Mouse (Mus musculus): ENCODE data around the gene Smad3. TPM values are rescaled to one million over a fixed set of nuclear protein-coding genes. Genes with fewer than 3 reads are reported as not detected.

Smad3 gene
- polyA plus RNA-seq, 1 experiment: 21.6 TPM

GRCm38 (mm10) chr9:63785492-63785891, 27.7 kb upstream of the Smad3 start:
- WGBS: 21% methylated on average over 5 of the region's 5 CpGs
- H3K36me3 ChIP-seq (ENCODE audit: control insufficient read depth, insufficient read depth, low read length): no peaks in the 10 kb centered on the region
- no peak overlapping the region for H3K4me3 ChIP-seq (ENCODE audit: low read depth, low read length)
- no peak overlapping the region for H3K27ac ChIP-seq (ENCODE audit: insufficient read depth, low read depth, low read length)
- no peak for TF ChIP-seq CTCF (IDR thresholded peaks at IDR 0.05; ENCODE audit: extremely low read depth, insufficient read length, insufficient replicate concordance, low read depth, low read length)
- no peak for TF ChIP-seq POLR2A (IDR thresholded peaks at IDR 0.05; ENCODE audit: low read depth, low read length)
- peaks cover 30% of the 10 kb centered on the region for H3K4me1 ChIP-seq (ENCODE audit: control insufficient read depth, insufficient read depth, insufficient read length, low read length)
- no peaks in the 10 kb centered on the region for H3K27me3 ChIP-seq (ENCODE audit: control insufficient read depth, insufficient read depth, low read length)

DNA sequence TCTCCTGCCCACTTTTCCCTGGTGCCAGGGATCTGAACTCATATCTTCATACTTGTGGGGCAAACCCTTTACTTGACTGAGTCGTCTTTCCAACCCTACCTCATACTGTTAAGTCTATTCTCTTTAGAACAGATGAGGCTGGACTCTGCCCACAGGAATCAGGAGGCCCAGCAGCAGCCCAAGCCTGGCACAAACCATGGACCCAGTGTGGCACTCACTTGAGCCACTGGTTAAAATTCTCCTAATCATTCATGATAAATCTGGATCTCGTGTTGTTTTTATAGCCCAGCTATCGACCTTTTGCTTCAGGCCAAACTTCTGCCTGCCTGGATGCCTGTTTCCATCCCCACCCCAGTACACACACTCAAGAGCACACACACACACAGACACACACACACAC, 26.8 kb upstream of the Smad3 start:
- WGBS: 25% methylated on average over 3 of the region's 3 CpGs
- TF ChIP-seq CTCF (IDR thresholded peaks at IDR 0.05; ENCODE audit: extremely low read depth, insufficient read length, insufficient replicate concordance, low read depth, low read length) (no peak), POLR2A (IDR thresholded peaks at IDR 0.05; ENCODE audit: low read depth, low read length) (no peak)

DNA sequence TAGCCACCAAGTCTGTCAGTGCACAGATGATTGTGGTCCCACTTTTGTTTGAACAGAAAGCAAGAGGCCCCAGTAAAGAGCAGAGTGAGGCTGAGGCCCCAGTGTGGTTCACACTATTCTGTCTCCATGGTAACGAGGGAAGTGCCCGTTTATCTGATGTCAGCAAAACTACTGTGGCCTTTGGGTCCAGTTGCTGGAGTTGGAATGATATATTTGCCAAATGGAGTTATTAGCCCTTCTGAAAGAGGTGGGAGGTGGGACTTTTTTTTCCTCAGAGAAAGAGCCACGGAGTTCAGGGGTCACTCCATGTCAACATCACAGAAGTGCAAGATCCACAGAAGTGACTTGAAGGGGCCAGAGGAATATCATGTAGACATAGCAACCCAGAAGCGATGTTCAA, 24.9 kb upstream of the Smad3 start:
- Histone ChIP-seq H3K4me3 (ENCODE audit: low read depth, low read length) (no peak overlapping the region), H3K27ac (ENCODE audit: insufficient read depth, low read depth, low read length) (no peak overlapping the region), H3K4me1 (ENCODE audit: control insufficient read depth, insufficient read depth, insufficient read length, low read length) (peaks cover 35% of the 10 kb centered on the region), H3K27me3 (ENCODE audit: control insufficient read depth, insufficient read depth, low read length) (no peaks in the 10 kb centered on the region), H3K36me3 (ENCODE audit: control insufficient read depth, insufficient read depth, low read length) (no peaks in the 10 kb centered on the region)
- 68% methylated on average over 4 of the region's 4 CpGs for WGBS
- TF ChIP-seq POLR2A (IDR thresholded peaks at IDR 0.05; ENCODE audit: low read depth, low read length) (no peak), CTCF (IDR thresholded peaks at IDR 0.05; ENCODE audit: extremely low read depth, insufficient read length, insufficient replicate concordance, low read depth, low read length) (no peak)

More for the DNA sequence above, 26.8 kb upstream of the Smad3 start:
- Histone ChIP-seq H3K36me3 (ENCODE audit: control insufficient read depth, insufficient read depth, low read length) (no peaks in the 10 kb centered on the region), H3K4me3 (ENCODE audit: low read depth, low read length) (no peak overlapping the region), H3K27ac (ENCODE audit: insufficient read depth, low read depth, low read length) (no peak overlapping the region), H3K27me3 (ENCODE audit: control insufficient read depth, insufficient read depth, low read length) (no peaks in the 10 kb centered on the region), H3K4me1 (ENCODE audit: control insufficient read depth, insufficient read depth, insufficient read length, low read length) (peaks cover 35% of the 10 kb centered on the region)

GRCm38 (mm10) chr9:63781714-63782464, 24.1 kb upstream of the Smad3 start:
- WGBS: 40% methylated on average over 7 of the region's 7 CpGs
- Histone ChIP-seq H3K4me1 (ENCODE audit: control insufficient read depth, insufficient read depth, insufficient read length, low read length) (peaks cover 35% of the 10 kb centered on the region), H3K27me3 (ENCODE audit: control insufficient read depth, insufficient read depth, low read length) (no peaks in the 10 kb centered on the region), H3K4me3 (ENCODE audit: low read depth, low read length) (no peak overlapping the region), H3K27ac (ENCODE audit: insufficient read depth, low read depth, low read length) (no peak overlapping the region), H3K36me3 (ENCODE audit: control insufficient read depth, insufficient read depth, low read length) (no peaks in the 10 kb centered on the region)
- TF ChIP-seq CTCF (IDR thresholded peaks at IDR 0.05; ENCODE audit: extremely low read depth, insufficient read length, insufficient replicate concordance, low read depth, low read length) (no peak), POLR2A (IDR thresholded peaks at IDR 0.05; ENCODE audit: low read depth, low read length) (no peak)

GRCm38 (mm10) chr9:63779950-63780887, 22.4 kb upstream of the Smad3 start:
- Histone ChIP-seq H3K27ac (ENCODE audit: insufficient read depth, low read depth, low read length) (peak overlapping the region; percentile 11), H3K4me1 (ENCODE audit: control insufficient read depth, insufficient read depth, insufficient read length, low read length) (peaks cover 34% of the 10 kb centered on the region), H3K27me3 (ENCODE audit: control insufficient read depth, insufficient read depth, low read length) (no peaks in the 10 kb centered on the region), H3K4me3 (ENCODE audit: low read depth, low read length) (no peak overlapping the region), H3K36me3 (ENCODE audit: control insufficient read depth, insufficient read depth, low read length) (no peaks in the 10 kb centered on the region)
- whole genome bisulfite sequencing: 53% methylated on average over 17 of the region's 17 CpGs
- TF ChIP-seq CTCF (IDR thresholded peaks at IDR 0.05; ENCODE audit: extremely low read depth, insufficient read length, insufficient replicate concordance, low read depth, low read length) (no peak), POLR2A (IDR thresholded peaks at IDR 0.05; ENCODE audit: low read depth, low read length) (no peak)

GRCm38 (mm10) chr9:63776735-63777134, 18.9 kb upstream of the Smad3 start:
- WGBS: 76% methylated on average over 3 of the region's 3 CpGs
- Histone ChIP-seq H3K36me3 (ENCODE audit: control insufficient read depth, insufficient read depth, low read length) (no peaks in the 10 kb centered on the region), H3K27ac (ENCODE audit: insufficient read depth, low read depth, low read length) (no peak overlapping the region), H3K4me3 (ENCODE audit: low read depth, low read length) (no peak overlapping the region), H3K4me1 (ENCODE audit: control insufficient read depth, insufficient read depth, insufficient read length, low read length) (peaks cover 32% of the 10 kb centered on the region), H3K27me3 (ENCODE audit: control insufficient read depth, insufficient read depth, low read length) (no peaks in the 10 kb centered on the region)
- TF ChIP-seq POLR2A (IDR thresholded peaks at IDR 0.05; ENCODE audit: low read depth, low read length): no peak
- TF ChIP-seq CTCF (IDR thresholded peaks at IDR 0.05; ENCODE audit: extremely low read depth, insufficient read length, insufficient replicate concordance, low read depth, low read length): no peak

Data from small intestine, adult 2 months (tissue).